ENCODE assay signal across 9 mouse cellular contexts in genomic region chr16:92103572-92104331, GRCm38 (mm10). TPM values are rescaled to one million over a fixed set of nuclear protein-coding genes. Genes with fewer than 3 reads are reported as not detected.
DNase-seq lines count a peak whose midpoint lies in the region; ATAC-seq lines count a peak whose summit lies in the region.
"Had no signal": no experiment of that assay in that cellular context is flagged by ENCODE, and none has a peak within 500 bp of the region (broad histone marks: within the 10 kb centered on the region; RNA-seq: fewer than 3 reads in every experiment).

No protein-coding gene starts in this region.

- no peaks in the 10 kb centered on the region for H3K9me3 ChIP-seq in heart, embryonic 16.5 days (replicated peaks; ENCODE audit: control insufficient read depth, low read length)
- H3K9me3 ChIP-seq: lung, embryonic 15.5 days had no signal

- WGBS in heart, embryonic 16.5 days: 37% methylated on average over 9 of the region's 9 CpGs

- no peak overlapping the region for H3K4me2 ChIP-seq in heart, embryonic 16.5 days (ENCODE audit: low read depth, low read length)
- H3K4me2 ChIP-seq: lung, embryonic 15.5 days had no signal

- no peaks in the 10 kb centered on the region for H3K27me3 ChIP-seq in heart, embryonic 16.5 days (ENCODE audit: control insufficient read depth, insufficient read depth, low read length)
- H3K27me3 ChIP-seq: lung, embryonic 15.5 days had no signal

- peak; percentile 71; the same call in 1 of the 2 replicates for ATAC-seq in heart, embryonic 16.5 days (replicated peaks; ENCODE audit: extremely low read depth, insufficient read depth, low FRiP score)
- no peak for ATAC-seq in megakaryocyte progenitor cell, adult 5-6 weeks (replicated peaks; ENCODE audit: poor library complexity)

- no peak overlapping the region; the same call in 1 of the 2 replicates for H3K9ac ChIP-seq in heart, embryonic 16.5 days (ENCODE audit: low read length)
- H3K9ac ChIP-seq: lung, embryonic 15.5 days had no signal

- peak overlapping the region; percentile 75 for H3K27ac ChIP-seq in heart, embryonic 16.5 days (ENCODE audit: low read length)
- H3K27ac ChIP-seq: lung, embryonic 15.5 days had no signal

- peaks cover 5% of the 10 kb centered on the region for H3K36me3 ChIP-seq in heart, embryonic 16.5 days (ENCODE audit: control insufficient read depth, insufficient read depth)

- no peak overlapping the region for H3K4me3 ChIP-seq in heart, embryonic 16.5 days (ENCODE audit: low read length)
- H3K4me3 ChIP-seq: lung, embryonic 15.5 days had no signal

- peak; percentile 79 to 89 for DNase-seq in adrenal gland, adult (ENCODE audit: inconsistent age in 2 of 2, low spot score in 1 of 2)
- DNase-seq in adrenal gland, postnatal 4 days (ENCODE audit: low spot score in 2 of 2): no peak
- peak; percentile 80 for DNase-seq in Muller cell, postnatal 12 days (ENCODE audit: inconsistent ontology term)
- peak; percentile 41 to 49 for DNase-seq in kidney, postnatal 36 days
- DNase-seq in cerebellum, postnatal 10 days: no peak
- no peak for DNase-seq in urinary bladder, postnatal 10 days (ENCODE audit: low spot score)

- H3K4me1 ChIP-seq in heart, embryonic 16.5 days (ENCODE audit: control insufficient read depth, insufficient read depth, low read length): peaks cover 6% of the 10 kb centered on the region; the same call in 1 of the 2 replicates

RNA-seq across cellular contexts. Expression of gene Slc5a3, which starts 45.6 kb away (rescaled TPM):
- total RNA-seq in adrenal gland, postnatal 4 days (2021): 10 to 100 TPM; 15.7 to 20.8 TPM
- 3.5 TPM in 2 replicates for polyA plus RNA-seq in heart, embryonic 16.5 days (2015; fragmentation: Nextera tagmentation; extraction: Ambion mirVana)
- 2.9 and 3.0 TPM in 2 replicates for total RNA-seq in megakaryocyte progenitor cell, adult 5-6 weeks (2015)
- 3.1 and 4.7 TPM in 2 replicates for total RNA-seq in megakaryocyte progenitor cell, adult 5-6 weeks (2017)

RNA-seq across cellular contexts. Expression of gene Gm49711, which starts 45.6 kb away (rescaled TPM):
- total RNA-seq in adrenal gland, postnatal 4 days (2021): under 1 TPM in 1 of 2 experiments, not detected in 1; 0.37 TPM
- polyA plus RNA-seq in heart, embryonic 16.5 days (2015; fragmentation: Nextera tagmentation; extraction: Ambion mirVana): not detected in 2 replicates
- total RNA-seq in megakaryocyte progenitor cell, adult 5-6 weeks (2015): not detected in 2 replicates
- not detected in 2 replicates for total RNA-seq in megakaryocyte progenitor cell, adult 5-6 weeks (2017)
- polyA plus RNA-seq: lung, embryonic 15.5 days had no signal

RNA-seq across cellular contexts. Expression of gene Mrps6, which starts 45.7 kb away (rescaled TPM):
- 10 to 100 TPM; 64.2 to 66.1 TPM for total RNA-seq in adrenal gland, postnatal 4 days (2021)
- polyA plus RNA-seq in heart, embryonic 16.5 days (2015; fragmentation: Nextera tagmentation; extraction: Ambion mirVana): 105 and 128 TPM in 2 replicates
- 28.2 and 30.8 TPM in 2 replicates for total RNA-seq in megakaryocyte progenitor cell, adult 5-6 weeks (2015)
- total RNA-seq in megakaryocyte progenitor cell, adult 5-6 weeks (2017): 24.7 and 29.2 TPM in 2 replicates

Comparison
In these comparisons a context has a peak if more than half of its experiments do, and no peak if none do; other contexts are left out.
1. DNase-seq: peak in adrenal gland, adult (2 of 2), Muller cell, postnatal 12 days (single experiment) and kidney, postnatal 36 days (2 of 2); none in adrenal gland, postnatal 4 days (0 of 2), cerebellum, postnatal 10 days (0 of 2) and urinary bladder, postnatal 10 days (single experiment).